Mouse (Mus musculus): ENCODE results near the gene Phyhd1. TPM values are rescaled to one million over a fixed set of nuclear protein-coding genes. Genes with fewer than 3 reads are reported as not detected.

The Phyhd1 gene
- polyA plus RNA-seq, 1 experiment = 23.9 TPM

- TF ChIP-seq POLR2A (IDR thresholded peaks at IDR 0.05; ENCODE audit: borderline replicate concordance, extremely low read depth, low read depth, low read length) (peak; percentile 69; the same call in 1 of the 2 replicates), CTCF (IDR thresholded peaks at IDR 0.05; ENCODE audit: insufficient read depth, low read length) (no peak)
- 42% methylated on average over 4 of the region's 4 CpGs for WGBS
- peak; percentile 51 for DNase-seq
- Histone ChIP-seq H3K4me3 (replicated peaks; ENCODE audit: extremely low read depth, low read depth, low read length) (no peak overlapping the region), H3K4me1 (ENCODE audit: control insufficient read depth, insufficient read depth, low read length) (peaks cover 37% of the 10 kb centered on the region)
Observed at GRCm38 (mm10) chr2:30242509-30242908, 23.5 kb upstream of the Phyhd1 start.

- no peak overlapping the region for H3K4me3 ChIP-seq (replicated peaks; ENCODE audit: extremely low read depth, low read depth, low read length)
- peaks cover 40% of the 10 kb centered on the region for H3K4me1 ChIP-seq (ENCODE audit: control insufficient read depth, insufficient read depth, low read length)
- no peak for DNase-seq
- TF ChIP-seq POLR2A (IDR thresholded peaks at IDR 0.05; ENCODE audit: borderline replicate concordance, extremely low read depth, low read depth, low read length) (no peak), CTCF (IDR thresholded peaks at IDR 0.05; ENCODE audit: insufficient read depth, low read length) (no peak)
- 85% methylated on average over 4 of the region's 4 CpGs for WGBS
Observed at GRCm38 (mm10) chr2:30243391-30243790, 22.6 kb upstream of the Phyhd1 start.

GRCm38 (mm10) chr2:30244595-30245178 is 21.3 kb upstream of the Phyhd1 start:
- DNase-seq = no peak
- no peak overlapping the region for H3K4me3 ChIP-seq (replicated peaks; ENCODE audit: extremely low read depth, low read depth, low read length)
- WGBS = 53% methylated on average over 7 of the region's 7 CpGs
- peaks cover 30% of the 10 kb centered on the region for H3K4me1 ChIP-seq (ENCODE audit: control insufficient read depth, insufficient read depth, low read length)
- no peak for TF ChIP-seq POLR2A (IDR thresholded peaks at IDR 0.05; ENCODE audit: borderline replicate concordance, extremely low read depth, low read depth, low read length)
- no peak for TF ChIP-seq CTCF (IDR thresholded peaks at IDR 0.05; ENCODE audit: insufficient read depth, low read length)

- TF ChIP-seq POLR2A (IDR thresholded peaks at IDR 0.05; ENCODE audit: borderline replicate concordance, extremely low read depth, low read depth, low read length) (no peak), CTCF (IDR thresholded peaks at IDR 0.05; ENCODE audit: insufficient read depth, low read length) (no peak)
- Histone ChIP-seq H3K4me3 (replicated peaks; ENCODE audit: extremely low read depth, low read depth, low read length) (no peak overlapping the region), H3K4me1 (ENCODE audit: control insufficient read depth, insufficient read depth, low read length) (peaks cover 28% of the 10 kb centered on the region)
- DNase-seq = no peak
- WGBS = 93% methylated on average over 5 of the region's 5 CpGs
Observed at GRCm38 (mm10) chr2:30247036-30247435, 19.0 kb upstream of the Phyhd1 start.

- TF ChIP-seq CTCF (IDR thresholded peaks at IDR 0.05; ENCODE audit: insufficient read depth, low read length) (no peak), POLR2A (IDR thresholded peaks at IDR 0.05; ENCODE audit: borderline replicate concordance, extremely low read depth, low read depth, low read length) (no peak)
- Histone ChIP-seq H3K4me1 (ENCODE audit: control insufficient read depth, insufficient read depth, low read length) (peaks cover 31% of the 10 kb centered on the region), H3K4me3 (replicated peaks; ENCODE audit: extremely low read depth, low read depth, low read length) (no peak overlapping the region)
- DNase-seq = no peak
- 47% methylated on average over 4 of the region's 4 CpGs for WGBS
Observed at GRCm38 (mm10) chr2:30247681-30248080, 18.3 kb upstream of the Phyhd1 start.

- Histone ChIP-seq H3K4me1 (ENCODE audit: control insufficient read depth, insufficient read depth, low read length) (peaks cover 30% of the 10 kb centered on the region), H3K4me3 (replicated peaks; ENCODE audit: extremely low read depth, low read depth, low read length) (no peak overlapping the region)
- 83% methylated on average over 3 of the region's 3 CpGs for WGBS
- no peak for TF ChIP-seq POLR2A (IDR thresholded peaks at IDR 0.05; ENCODE audit: borderline replicate concordance, extremely low read depth, low read depth, low read length)
- TF ChIP-seq CTCF (IDR thresholded peaks at IDR 0.05; ENCODE audit: insufficient read depth, low read length) = no peak
- no peak for DNase-seq
Observed at GRCm38 (mm10) chr2:30249182-30249581, 16.8 kb upstream of the Phyhd1 start.

- no peak overlapping the region for H3K4me3 ChIP-seq (replicated peaks; ENCODE audit: extremely low read depth, low read depth, low read length)
- DNase-seq = no peak
- peaks cover 30% of the 10 kb centered on the region for H3K4me1 ChIP-seq (ENCODE audit: control insufficient read depth, insufficient read depth, low read length)
- no peak for TF ChIP-seq CTCF (IDR thresholded peaks at IDR 0.05; ENCODE audit: insufficient read depth, low read length)
- TF ChIP-seq POLR2A (IDR thresholded peaks at IDR 0.05; ENCODE audit: borderline replicate concordance, extremely low read depth, low read depth, low read length) = no peak
- 64% methylated on average over 10 of the region's 10 CpGs for WGBS
Observed at GRCm38 (mm10) chr2:30250166-30251128, 15.6 kb upstream of the Phyhd1 start.

GRCm38 (mm10) chr2:30251417-30252104 is 14.4 kb upstream of the Phyhd1 start:
- TF ChIP-seq POLR2A (IDR thresholded peaks at IDR 0.05; ENCODE audit: borderline replicate concordance, extremely low read depth, low read depth, low read length) = no peak
- no peak for TF ChIP-seq CTCF (IDR thresholded peaks at IDR 0.05; ENCODE audit: insufficient read depth, low read length)
- 43% methylated on average over 5 of the region's 5 CpGs for WGBS
- DNase-seq = no peak
- H3K4me3 ChIP-seq (replicated peaks; ENCODE audit: extremely low read depth, low read depth, low read length) = no peak overlapping the region
- H3K4me1 ChIP-seq (ENCODE audit: control insufficient read depth, insufficient read depth, low read length) = peaks cover 22% of the 10 kb centered on the region

GRCm38 (mm10) chr2:30252521-30252920 is 13.5 kb upstream of the Phyhd1 start:
- DNase-seq = no peak
- TF ChIP-seq POLR2A (IDR thresholded peaks at IDR 0.05; ENCODE audit: borderline replicate concordance, extremely low read depth, low read depth, low read length) (no peak), CTCF (IDR thresholded peaks at IDR 0.05; ENCODE audit: insufficient read depth, low read length) (no peak)
- no peak overlapping the region for H3K4me3 ChIP-seq (replicated peaks; ENCODE audit: extremely low read depth, low read depth, low read length)
- peaks cover 20% of the 10 kb centered on the region for H3K4me1 ChIP-seq (ENCODE audit: control insufficient read depth, insufficient read depth, low read length)
- WGBS = 65% methylated on average over 3 of the region's 3 CpGs
